Mouse (Mus musculus) left cerebral cortex, postnatal 25 days (tissue): Measurements from ENCODE around the gene Cacna1h. TPM values are rescaled to one million over a fixed set of nuclear protein-coding genes. Genes with fewer than 3 reads are reported as not detected.

ENCODE experiments used
- DNase-seq, 2 experiments: peaks; one replicate each; pipeline ENCODE4 v3.0.0; 2022; ENCODE audit warnings: low spot score in 2 of 2, mixed read lengths in 1 of 2
- intact Hi-C: fragments of 180-260 bp; cut with DNase I; formaldehyde crosslinking; loops from one replicate; pipeline ENCODE4 v1.15.1; 2025
- total RNA-seq, 2 experiments: library from RNA; stranded (reverse); gene quantifications; 2 replicates each; pipeline ENCODE4 v1.2.3; 2021

The Cacna1h gene
- total RNA-seq, 2 experiments from 2014 or later = 39.0 to 39.5 TPM

- no peak for DNase-seq
- intact Hi-C loops = no loop called here
Measured at GRCm38 (mm10) chr17:25450329-25450728, 16.7 kb upstream of the Cacna1h start.

GRCm38 (mm10) chr17:25447865-25448264 lies 14.3 kb upstream of the Cacna1h start:
- intact Hi-C loops = no loop called here
- DNase-seq = no peak

GRCm38 (mm10) chr17:25445841-25446240 lies 12.3 kb upstream of the Cacna1h start:
- intact Hi-C loops = no loop called here
- DNase-seq = no peak

GRCm38 (mm10) chr17:25445074-25445473 lies 11.5 kb upstream of the Cacna1h start:
- DNase-seq = no peak
- intact Hi-C loops = no loop called here

GRCm38 (mm10) chr17:25442889-25443288 lies 9.3 kb upstream of the Cacna1h start:
- intact Hi-C loops = no loop called here
- DNase-seq = no peak

GRCm38 (mm10) chr17:25441417-25441816 lies 7.8 kb upstream of the Cacna1h start:
- DNase-seq = no peak
- intact Hi-C loops = no loop called here

- intact Hi-C loops = no loop called here
Measured at GRCm38 (mm10) chr17:25433223-25433616, 363 bp downstream of the Cacna1h start.

GRCm38 (mm10) chr17:25432433-25433181 lies 976 bp downstream of the Cacna1h start:
- intact Hi-C loops = no loop called here

More at GRCm38 (mm10) chr17:25433223-25433616, 363 bp downstream of the Cacna1h start:
- DNase-seq = no peak

GRCm38 (mm10) chr17:25430534-25430933 lies 3.0 kb downstream of the Cacna1h start:
- intact Hi-C loops = loop anchor here (2.0 kb wide), 1 partner anchor 20 kb away; no protein-coding TSS in a partner anchor
- DNase-seq = no peak

More at GRCm38 (mm10) chr17:25432433-25433181, 976 bp downstream of the Cacna1h start:
- DNase-seq = no peak

GRCm38 (mm10) chr17:25429886-25430285 lies 3.7 kb downstream of the Cacna1h start:
- no peak for DNase-seq
- intact Hi-C loops = loop anchor here (2.0 kb wide), 1 partner anchor 19 kb away; no protein-coding TSS in a partner anchor

- intact Hi-C loops = no loop called here
- no peak for DNase-seq
Measured at GRCm38 (mm10) chr17:25429240-25429639, 4.3 kb downstream of the Cacna1h start.

- intact Hi-C loops = no loop called here
- no peak for DNase-seq
Measured at GRCm38 (mm10) chr17:25427441-25427840, 6.1 kb downstream of the Cacna1h start.

- DNase-seq = no peak
- intact Hi-C loops = no loop called here
Measured at GRCm38 (mm10) chr17:25425996-25426395, 7.6 kb downstream of the Cacna1h start.

GRCm38 (mm10) chr17:25424526-25425080 lies 9.0 kb downstream of the Cacna1h start:
- intact Hi-C loops = no loop called here
- no peak for DNase-seq

- intact Hi-C loops = no loop called here
- DNase-seq = no peak
Measured at GRCm38 (mm10) chr17:25420998-25421397, 12.6 kb downstream of the Cacna1h start.

GRCm38 (mm10) chr17:25418926-25419325 lies 14.7 kb downstream of the Cacna1h start:
- peak; percentile 40 to 58 for DNase-seq
- intact Hi-C loops = no loop called here

GRCm38 (mm10) chr17:25417990-25418389 lies 15.6 kb downstream of the Cacna1h start:
- intact Hi-C loops = no loop called here
- no peak for DNase-seq

- intact Hi-C loops = no loop called here
- no peak for DNase-seq
Measured at GRCm38 (mm10) chr17:25416219-25416618, 17.4 kb downstream of the Cacna1h start.

- DNase-seq = no peak
Measured at GRCm38 (mm10) chr17:25415421-25415913, 18.1 kb downstream of the Cacna1h start.

GRCm38 (mm10) chr17:25414917-25415316 lies 18.7 kb downstream of the Cacna1h start:
- no peak for DNase-seq
- intact Hi-C loops = no loop called here

More at GRCm38 (mm10) chr17:25415421-25415913, 18.1 kb downstream of the Cacna1h start:
- intact Hi-C loops = no loop called here

GRCm38 (mm10) chr17:25414209-25414608 lies 19.4 kb downstream of the Cacna1h start:
- intact Hi-C loops = no loop called here
- no peak for DNase-seq
